Mouse (Mus musculus): ENCODE results near the gene Stat5a.

Stat5a gene

GRCm38 (mm10) chr11:100836923-100837702, 22.0 kb upstream of the Stat5a start:
- peak in 1 of 2 experiments; percentile 52 for DNase-seq (ENCODE audit: low read depth in 2 of 2, low spot score in 2 of 2)

GRCm38 (mm10) chr11:100838894-100839293, 20.3 kb upstream of the Stat5a start:
- no peak for DNase-seq (ENCODE audit: low read depth in 2 of 2, low spot score in 2 of 2)

GRCm38 (mm10) chr11:100839523-100839922, 19.6 kb upstream of the Stat5a start:
- no peak for DNase-seq (ENCODE audit: low read depth in 2 of 2, low spot score in 2 of 2)

- peak in 1 of 2 experiments; percentile 43 for DNase-seq (ENCODE audit: low read depth in 2 of 2, low spot score in 2 of 2)
Measured at GRCm38 (mm10) chr11:100840866-100841265, 18.3 kb upstream of the Stat5a start.

- no peak for DNase-seq (ENCODE audit: low read depth in 2 of 2, low spot score in 2 of 2)
Measured at GRCm38 (mm10) chr11:100842025-100842424, 17.1 kb upstream of the Stat5a start.

- DNase-seq (ENCODE audit: low read depth in 2 of 2, low spot score in 2 of 2): no peak
Measured at GRCm38 (mm10) chr11:100843070-100843669, 16.0 kb upstream of the Stat5a start.

- DNase-seq (ENCODE audit: low read depth in 2 of 2, low spot score in 2 of 2): no peak
Measured at GRCm38 (mm10) chr11:100844121-100844520, 15.0 kb upstream of the Stat5a start.

- peak; percentile 69 to 79 for DNase-seq (ENCODE audit: low read depth in 2 of 2, low spot score in 2 of 2)
Measured at GRCm38 (mm10) chr11:100845793-100846192, 13.4 kb upstream of the Stat5a start.

- no peak for DNase-seq (ENCODE audit: low read depth in 2 of 2, low spot score in 2 of 2)
Measured at GRCm38 (mm10) chr11:100847572-100847971, 11.6 kb upstream of the Stat5a start.

- DNase-seq (ENCODE audit: low read depth in 2 of 2, low spot score in 2 of 2): peak in 1 of 2 experiments; percentile 56
Measured at GRCm38 (mm10) chr11:100848080-100848479, 11.1 kb upstream of the Stat5a start.

- DNase-seq (ENCODE audit: low read depth in 2 of 2, low spot score in 2 of 2): no peak
Measured at GRCm38 (mm10) chr11:100848789-100849379, 10.3 kb upstream of the Stat5a start.

GRCm38 (mm10) chr11:100849456-100850037, 9.6 kb upstream of the Stat5a start:
- no peak for DNase-seq (ENCODE audit: low read depth in 2 of 2, low spot score in 2 of 2)

- peak; percentile 62 to 71 for DNase-seq (ENCODE audit: low read depth in 2 of 2, low spot score in 2 of 2)
Measured at GRCm38 (mm10) chr11:100850038-100850777, 8.9 kb upstream of the Stat5a start, which contains the start of gene Stat5b. Gene Stat5b (minus strand): TSS chr11:100850724.

GRCm38 (mm10) chr11:100850778-100851528, 8.2 kb upstream of the Stat5a start:
- DNase-seq (ENCODE audit: low read depth in 2 of 2, low spot score in 2 of 2): no peak

- DNase-seq (ENCODE audit: low read depth in 2 of 2, low spot score in 2 of 2): no peak
Measured at GRCm38 (mm10) chr11:100852088-100852487, 7.1 kb upstream of the Stat5a start.

GRCm38 (mm10) chr11:100853018-100853417, 6.1 kb upstream of the Stat5a start:
- DNase-seq (ENCODE audit: low read depth in 2 of 2, low spot score in 2 of 2): no peak

- DNase-seq (ENCODE audit: low read depth in 2 of 2, low spot score in 2 of 2): no peak
Measured at GRCm38 (mm10) chr11:100854268-100854667, 4.9 kb upstream of the Stat5a start.

- no peak for DNase-seq (ENCODE audit: low read depth in 2 of 2, low spot score in 2 of 2)
Measured at GRCm38 (mm10) chr11:100855178-100855577, 4.0 kb upstream of the Stat5a start.

GRCm38 (mm10) chr11:100857960-100858359, 1.2 kb upstream of the Stat5a start:
- DNase-seq (ENCODE audit: low read depth in 2 of 2, low spot score in 2 of 2): no peak

- no peak for DNase-seq (ENCODE audit: low read depth in 2 of 2, low spot score in 2 of 2)
Measured at GRCm38 (mm10) chr11:100859579-100860075, 476 bp downstream of the Stat5a start.

Measured in CD8-positive naive resting alpha-beta T cell, adult 2 months (primary cell).